Mouse (Mus musculus): ENCODE measurements at regions not wholly inside any gene's neighbourhood (a gene's known extent, or its start where the extent isn't known, plus 50 kb on each side); places are given as distances from the start of the nearest gene placed in this dataset.

DNA sequence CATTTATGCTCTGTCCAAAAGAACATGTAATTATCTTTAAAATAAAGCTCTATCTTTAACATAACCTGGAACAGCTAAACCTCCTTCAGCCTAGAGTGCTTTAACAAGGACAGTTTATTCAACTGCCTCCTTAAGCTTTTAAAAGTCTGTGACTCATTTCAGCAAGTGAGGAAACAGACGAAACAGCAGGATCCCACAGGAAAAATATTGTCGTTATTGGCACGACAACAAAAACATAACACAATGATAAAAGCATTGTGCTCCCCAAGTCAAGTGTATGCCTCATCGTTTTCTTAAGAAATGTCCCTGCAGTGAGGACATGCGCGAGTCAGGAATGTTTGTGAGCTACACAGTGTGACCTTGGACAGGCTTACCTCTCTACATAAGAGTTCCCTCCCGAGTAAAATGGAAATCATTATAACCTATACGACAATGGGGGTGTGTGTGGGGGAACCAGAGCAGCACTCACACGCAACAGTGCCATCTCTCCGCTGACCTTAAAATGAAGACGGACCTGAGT is 166.7 kb upstream of the Cd180 start:
- TF ChIP-seq POLR2A (IDR thresholded peaks at IDR 0.05; ENCODE audit: low read depth, low read length) (no peak), CTCF (conservative IDR thresholded peaks at IDR 0.05; ENCODE audit: insufficient read depth, insufficient read length, low read depth, low read length) (no peak)
